Mouse (Mus musculus) liver, adult 2 months (tissue): Measurements from ENCODE around the gene Usp24. TPM values are rescaled to one million over a fixed set of nuclear protein-coding genes. Genes with fewer than 3 reads are reported as not detected.

Experiments
- DNase-seq: peaks from one replicate; pipeline ENCODE4 v3.0.0-alpha.2; 2011; ENCODE audit warnings: low read depth, low spot score; ENCODE audit errors: extremely low read depth
- H3K27ac ChIP-seq: fragments of 200-500 bp; replicated peaks from 2 replicates; pipeline ENCODE4 v1.5.1; 2012; ENCODE audit warnings: low read depth, mild to moderate bottlenecking, control low read depth, inconsistent platforms, low read length; ENCODE audit not compliant: insufficient read depth
- H3K27me3 ChIP-seq: fragments of 200-500 bp; 2 replicates; pipeline ENCODE4 v1.6.1; 2012; ENCODE audit warnings: mild to moderate bottlenecking, moderate library complexity, low read length, inconsistent platforms; ENCODE audit not compliant: control insufficient read depth, insufficient read depth
- H3K36me3 ChIP-seq: fragments of 200-500 bp; 2 replicates; pipeline ENCODE4 v1.6.1; 2012; ENCODE audit warnings: low read length, inconsistent platforms; ENCODE audit not compliant: control insufficient read depth, insufficient read depth
- H3K4me1 ChIP-seq: fragments of 200-500 bp; 2 replicates; pipeline ENCODE4 v1.6.1; 2011; ENCODE audit warnings: low read length; ENCODE audit not compliant: control insufficient read depth, insufficient read depth
- H3K4me3 ChIP-seq: fragments of 200-500 bp; 2 replicates; pipeline ENCODE4 v1.5.1; 2011; ENCODE audit warnings: low read depth, mild to moderate bottlenecking, control low read depth, low read length, moderate library complexity; ENCODE audit not compliant: insufficient read depth
- H3K79me2 ChIP-seq: fragments of 200-500 bp; 2 replicates; pipeline ENCODE4 v1.6.1; 2012; ENCODE audit warnings: inconsistent platforms, mild to moderate bottlenecking, low read length, moderate library complexity; ENCODE audit not compliant: control insufficient read depth, insufficient read depth
- H3K9ac ChIP-seq: fragments of 200-500 bp; 2 replicates; pipeline ENCODE4 v1.6.1; 2012; ENCODE audit warnings: low read depth, mild to moderate bottlenecking, control low read depth, inconsistent platforms, low read length
- CTCF ChIP-seq: fragments of 200-500 bp; IDR thresholded peaks from 2 replicates; pipeline ENCODE4 v1.5.1; 2011; ENCODE audit warnings: low read depth, low read length, control low read depth
- POLR2A ChIP-seq: fragments of 200-500 bp; IDR thresholded peaks from 2 replicates; pipeline ENCODE4 v1.6.1; 2011; ENCODE audit warnings: low read length, control low read depth; ENCODE audit not compliant: insufficient read depth; ENCODE audit errors: extremely low read depth
- whole genome bisulfite sequencing: fragments of 180-500 bp; shearing (Covaris S2); methylation state at CpG from one replicate; pipeline ENCODE4 v1.1.7; 2018; 5-methylcytosine and 5-hydroxymethylcytosine counted together
- polyA plus RNA-seq: library from polyadenylated mRNA; depleted of rRNA; stranded (reverse); fragments of >200 nt; gene quantifications from 2 replicates; pipeline ENCODE4 v1.2.3, GENCODE M21; 2012
- total RNA-seq: library from RNA; depleted of rRNA; stranded (reverse); fragments of >200 nt; gene quantifications from 2 replicates; pipeline ENCODE4 v1.2.3, GENCODE M21; 2014

Usp24 gene
- total and polyA plus RNA-seq, 2 experiments, result 8.1 to 28.8 TPM

- no peak overlapping the region for H3K27ac ChIP-seq
- no peak overlapping the region for H3K9ac ChIP-seq
These were observed 133.3 kb downstream of the Usp24 start for GRCm38 (mm10) chr4:106449306-106449705.

GRCm38 (mm10) chr4:106452401-106452800 is 136.4 kb downstream of the Usp24 start:
- no peak for DNase-seq
- Histone ChIP-seq H3K4me1 (peaks cover 7% of the 10 kb centered on the region; the same call in 1 of the 2 replicates), H3K4me3 (no peak overlapping the region), H3K27ac (no peak overlapping the region), H3K9ac (no peak overlapping the region), H3K79me2 (no peaks in the 10 kb centered on the region), H3K27me3 (no peaks in the 10 kb centered on the region), H3K36me3 (peaks cover 58% of the 10 kb centered on the region)
- WGBS, result 87% methylated on average over 7 of the region's 7 CpGs
- TF ChIP-seq POLR2A (no peak), CTCF (no peak)

More at GRCm38 (mm10) chr4:106449306-106449705, 133.3 kb downstream of the Usp24 start:
- no peaks in the 10 kb centered on the region for H3K27me3 ChIP-seq
- peaks cover 7% of the 10 kb centered on the region; the same call in 1 of the 2 replicates for H3K4me1 ChIP-seq
- TF ChIP-seq POLR2A (no peak), CTCF (no peak)
- H3K36me3 ChIP-seq, result peaks cover 53% of the 10 kb centered on the region
- 93% methylated on average over 8 of the region's 8 CpGs for WGBS
- H3K79me2 ChIP-seq, result no peaks in the 10 kb centered on the region
- H3K4me3 ChIP-seq, result no peak overlapping the region
- DNase-seq, result no peak

GRCm38 (mm10) chr4:106453108-106453507 is 137.1 kb downstream of the Usp24 start:
- Histone ChIP-seq H3K9ac (no peak overlapping the region), H3K4me1 (peaks cover 7% of the 10 kb centered on the region; the same call in 1 of the 2 replicates), H3K79me2 (no peaks in the 10 kb centered on the region), H3K27me3 (no peaks in the 10 kb centered on the region), H3K27ac (0 out of 2 replicates have a peak overlapping the region, but pooled peaks have one; percentile 7), H3K36me3 (peaks cover 57% of the 10 kb centered on the region), H3K4me3 (no peak overlapping the region)
- peak; percentile 77 for DNase-seq
- 28% methylated on average over 5 of the region's 5 CpGs for WGBS
- TF ChIP-seq CTCF, result no peak
- no peak for TF ChIP-seq POLR2A

GRCm38 (mm10) chr4:106453516-106453915 is 137.5 kb downstream of the Usp24 start:
- Histone ChIP-seq H3K27ac (no peak overlapping the region), H3K4me1 (peaks cover 7% of the 10 kb centered on the region; the same call in 1 of the 2 replicates), H3K4me3 (no peak overlapping the region), H3K36me3 (peaks cover 54% of the 10 kb centered on the region), H3K79me2 (no peaks in the 10 kb centered on the region), H3K9ac (no peak overlapping the region), H3K27me3 (no peaks in the 10 kb centered on the region)
- DNase-seq, result peak; percentile 77
- 21% methylated on average over 4 of the region's 4 CpGs for WGBS
- TF ChIP-seq POLR2A (no peak), CTCF (no peak)

- 94% methylated on average over 7 of the region's 7 CpGs for WGBS
- Histone ChIP-seq H3K9ac (no peak overlapping the region), H3K4me1 (peaks cover 7% of the 10 kb centered on the region; the same call in 1 of the 2 replicates), H3K36me3 (peaks cover 52% of the 10 kb centered on the region), H3K27me3 (no peaks in the 10 kb centered on the region), H3K27ac (no peak overlapping the region), H3K79me2 (no peaks in the 10 kb centered on the region), H3K4me3 (no peak overlapping the region)
- DNase-seq, result no peak
- TF ChIP-seq CTCF (no peak), POLR2A (no peak)
These were observed 138.5 kb downstream of the Usp24 start for GRCm38 (mm10) chr4:106454541-106454940.

GRCm38 (mm10) chr4:106462016-106462415 is 146.0 kb downstream of the Usp24 start:
- 25% methylated on average over 9 of the region's 9 CpGs for WGBS
- Histone ChIP-seq H3K36me3 (peaks cover 13% of the 10 kb centered on the region), H3K79me2 (peaks cover 30% of the 10 kb centered on the region; the same call in 1 of the 2 replicates), H3K27ac (no peak overlapping the region), H3K4me3 (peak overlapping the region; percentile 89), H3K27me3 (no peaks in the 10 kb centered on the region), H3K4me1 (peaks cover 10% of the 10 kb centered on the region), H3K9ac (no peak overlapping the region)
- DNase-seq, result peak; percentile 92
- TF ChIP-seq POLR2A (no peak), CTCF (no peak)
